Mouse (Mus musculus) cerebellum, adult 2 months (tissue): ENCODE results near the gene Sdhc.

Experiments used
- CTCF ChIP-seq: fragments of 200-500 bp; IDR thresholded peaks from 2 replicates; pipeline ENCODE4 v1.5.1; 2011; ENCODE audit warnings: low read depth, mild to moderate bottlenecking, control low read depth, low read length, moderate library complexity, borderline replicate concordance; ENCODE audit not compliant: insufficient read depth
- POLR2A ChIP-seq: fragments of 200-500 bp; IDR thresholded peaks from 2 replicates; pipeline ENCODE4 v1.6.1; 2011; ENCODE audit warnings: low read length, control low read depth, borderline replicate concordance; ENCODE audit not compliant: insufficient read depth

DNA sequence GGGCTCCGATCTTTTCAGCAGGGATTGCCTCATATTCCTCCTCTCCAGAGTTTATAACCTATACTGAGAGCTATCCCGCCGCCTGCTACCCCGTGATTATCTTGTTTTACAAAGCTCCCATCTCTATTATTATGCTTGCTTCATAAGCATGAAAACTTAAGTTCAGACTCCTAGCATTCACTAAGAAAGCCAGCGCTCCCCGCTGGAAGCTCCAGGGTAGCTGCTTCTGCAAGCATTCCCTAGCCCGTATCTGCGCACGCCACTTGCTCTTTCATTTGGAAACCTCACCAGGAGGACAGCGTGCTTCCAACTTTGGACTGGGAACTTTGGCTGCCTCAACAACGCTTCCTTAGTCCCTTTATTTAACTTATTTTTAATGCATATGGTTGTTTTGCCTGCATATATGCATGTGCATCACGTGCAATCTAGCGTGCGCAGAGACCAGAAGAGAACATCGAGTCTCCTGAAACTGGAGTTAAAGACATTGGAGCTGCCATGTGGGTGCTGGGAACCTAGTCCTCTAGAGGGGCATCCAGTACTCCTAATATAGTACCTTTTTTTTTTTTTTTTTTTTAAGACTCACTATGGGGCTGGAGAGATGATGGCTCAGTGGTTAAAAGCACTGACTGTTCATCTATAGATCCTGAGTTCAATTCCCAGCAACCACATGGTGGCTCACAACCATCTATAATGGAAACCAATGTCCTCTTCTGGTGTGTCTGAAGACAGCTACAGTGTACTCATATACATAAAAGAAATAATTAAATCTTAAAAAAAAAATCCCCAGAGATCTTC, 38.4 kb downstream of the Sdhc start:
- TF ChIP-seq CTCF (no peak), POLR2A (no peak)
